Mouse (Mus musculus) testis, adult 10 weeks (tissue): ENCODE results near the gene Dmc1. TPM values are rescaled to one million over a fixed set of nuclear protein-coding genes. Genes with fewer than 3 reads are reported as not detected.

ENCODE experiments used
- polyA plus RNA-seq: library from polyadenylated mRNA; stranded (reverse); fragments of 350-450 nt; fragmentation: Illumina TruSeq; extraction: RNeasy Lipid Tissue Mini Kit (QIAGEN cat#74804); gene quantifications from one replicate; pipeline ENCODE4 v1.2.3, GENCODE M21; 2014; ENCODE audit warnings: low read depth, low replicate concordance

The Dmc1 gene
- polyA plus RNA-seq, result 34.5 TPM

GRCm38 (mm10) chr15:79604990-79605665, at the start of gene Dmc1:
TSS of gene Dmc1 (minus strand) at chr15:79605109.

GRCm38 (mm10) chr15:79546410-79547288, 58.3 kb downstream of the Dmc1 start, which contains the start of gene Ddx17:
TSS of gene Ddx17 (minus strand) at chr15:79546741.

DNA sequence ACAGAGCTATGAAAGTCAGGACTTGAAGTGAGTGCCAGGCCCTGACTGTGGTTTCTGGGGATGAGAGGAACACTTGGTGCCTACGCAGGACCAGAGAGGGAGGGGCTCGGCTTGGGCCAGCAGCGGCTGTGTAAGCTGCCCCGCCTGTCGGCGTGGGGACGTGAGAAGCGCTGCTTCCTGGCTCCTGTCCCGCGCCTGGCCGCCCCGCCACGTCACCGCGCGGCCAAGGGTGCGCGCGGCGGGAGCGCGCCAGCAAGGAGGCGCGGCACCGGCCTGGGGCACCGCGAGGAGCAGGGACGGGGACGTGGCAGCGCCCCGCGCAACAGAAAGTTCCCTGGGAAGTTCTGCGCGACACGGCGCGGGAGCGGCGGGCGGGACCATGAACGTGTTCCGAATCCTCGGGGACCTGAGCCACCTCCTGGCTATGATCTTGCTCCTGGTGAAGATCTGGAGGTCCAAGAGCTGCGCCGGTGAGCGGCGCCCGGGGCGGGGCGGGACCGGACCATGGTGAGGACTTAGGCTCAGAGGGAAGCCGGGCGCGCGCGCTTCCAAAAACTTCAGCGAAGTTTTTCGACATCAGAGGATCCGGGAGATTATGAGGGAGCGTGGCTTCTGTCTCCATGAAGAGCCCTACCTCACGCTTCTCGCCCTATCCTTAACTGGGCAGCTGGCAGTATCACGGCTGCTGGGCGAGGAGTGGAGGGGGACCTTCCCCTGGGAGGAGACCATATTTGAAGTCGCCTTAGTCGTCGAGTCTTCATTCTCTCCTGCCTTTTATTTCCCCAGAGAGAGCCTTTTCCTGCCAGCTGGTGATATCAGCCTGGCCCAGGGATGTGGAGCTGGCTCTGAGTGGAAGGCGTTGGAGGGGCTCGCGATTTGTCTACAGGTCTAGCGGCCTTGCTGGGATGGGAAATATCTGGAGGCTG, 88.5 kb downstream of the Dmc1 start, which contains the start of gene Kdelr3:
Kdelr3 (plus strand) TSS at position 241 of the 926 bp plus-strand sequence.

Other genes starting within 250 kb of the Dmc1 start
- 0.64 TPM for gene Tmem184b, start 201.5 kb downstream of the Dmc1 start, polyA plus RNA-seq
- 1.2 TPM for gene Csnk1e, start 149.5 kb downstream of the Dmc1 start, polyA plus RNA-seq
- not detected for gene Kcnj4, start 99.9 kb downstream of the Dmc1 start, polyA plus RNA-seq
- 1.4 TPM for gene Kdelr3, start 88.7 kb downstream of the Dmc1 start, polyA plus RNA-seq
- 234 TPM for gene Ddx17, start 58.4 kb downstream of the Dmc1 start, polyA plus RNA-seq
- gene Fam227a, start 53.8 kb upstream of the Dmc1 start, polyA plus RNA-seq, result 42.9 TPM
- 10.6 TPM for gene Cby1, start 54.1 kb upstream of the Dmc1 start, polyA plus RNA-seq
- 709 TPM for gene Tomm22, start 65.8 kb upstream of the Dmc1 start, polyA plus RNA-seq
- gene Josd1, start 82.8 kb upstream of the Dmc1 start, polyA plus RNA-seq, result 20.2 TPM
- 2.8 TPM for gene Gtpbp1, start 85.7 kb upstream of the Dmc1 start, polyA plus RNA-seq
- gene Sun2, start 137.4 kb upstream of the Dmc1 start, polyA plus RNA-seq, result 2.1 TPM
- gene Dnal4, start 172.7 kb upstream of the Dmc1 start, polyA plus RNA-seq, result 5.6 TPM
- 0.83 TPM for gene Nptxr, start 199.7 kb upstream of the Dmc1 start, polyA plus RNA-seq
- gene Npcd, start 229.1 kb upstream of the Dmc1 start, polyA plus RNA-seq, result not detected
- gene Cbx6, start 229.6 kb upstream of the Dmc1 start, polyA plus RNA-seq, result 0.90 TPM